Mouse (Mus musculus): ENCODE data around the gene Npas2.

Gene Npas2

DNA sequence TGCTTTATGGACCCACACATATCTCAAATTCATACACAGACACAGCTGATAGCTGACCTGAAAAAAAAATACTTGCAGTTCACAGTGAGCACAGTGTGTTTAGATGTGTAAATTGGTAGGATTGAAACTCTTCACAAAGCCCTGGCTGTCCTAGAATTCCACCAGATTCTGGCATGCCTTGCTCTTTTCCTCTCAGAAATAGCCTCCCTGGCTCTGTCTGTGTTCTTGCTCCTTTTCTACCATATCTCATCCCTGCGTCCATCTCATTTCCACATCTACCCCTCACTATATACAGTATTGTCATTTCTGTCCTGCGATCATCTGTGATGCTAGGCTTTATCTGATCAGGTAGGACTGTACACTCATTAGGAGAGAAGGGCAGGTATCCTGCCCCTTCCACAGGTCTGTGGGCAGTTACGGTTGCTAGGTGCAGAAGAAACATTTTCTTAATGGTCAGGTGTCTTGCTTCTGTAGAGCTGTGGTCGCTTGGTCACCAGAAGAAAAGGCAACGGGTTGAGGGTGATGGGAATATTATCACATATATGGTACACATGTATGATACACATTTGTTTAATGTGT is 180.8 kb downstream of the Npas2 start:
- DNase-seq (ENCODE audit: low spot score in 2 of 2): no peak

GRCm38 (mm10) chr1:39376121-39376520 is 182.6 kb downstream of the Npas2 start:
- DNase-seq (ENCODE audit: low spot score in 2 of 2): no peak

DNA sequence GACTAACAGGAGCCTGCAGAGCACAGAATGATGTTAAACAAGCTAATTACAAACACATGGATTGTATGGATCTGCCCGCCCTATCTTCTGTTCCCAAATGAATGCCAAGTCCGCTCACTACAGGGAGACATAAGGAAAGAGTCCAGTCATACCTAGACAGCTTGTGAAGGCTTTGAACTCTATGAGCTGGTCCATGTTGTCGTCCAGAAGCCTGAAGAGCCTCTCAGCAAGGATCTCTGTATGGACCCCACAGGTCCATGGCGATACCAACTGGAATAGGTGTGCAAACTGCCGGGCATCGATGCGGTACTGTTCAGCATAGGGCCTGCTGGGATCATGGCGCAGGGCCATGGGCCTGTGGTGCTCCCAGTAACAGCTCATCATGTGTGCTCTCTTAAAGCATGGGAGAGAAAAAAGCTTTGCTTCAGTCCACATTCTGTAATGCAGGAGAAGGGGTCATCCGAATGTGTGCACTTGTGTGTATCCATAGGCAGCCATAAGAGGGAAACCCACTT is 183.3 kb downstream of the Npas2 start:
- no peak for DNase-seq (ENCODE audit: low spot score in 2 of 2)

DNA sequence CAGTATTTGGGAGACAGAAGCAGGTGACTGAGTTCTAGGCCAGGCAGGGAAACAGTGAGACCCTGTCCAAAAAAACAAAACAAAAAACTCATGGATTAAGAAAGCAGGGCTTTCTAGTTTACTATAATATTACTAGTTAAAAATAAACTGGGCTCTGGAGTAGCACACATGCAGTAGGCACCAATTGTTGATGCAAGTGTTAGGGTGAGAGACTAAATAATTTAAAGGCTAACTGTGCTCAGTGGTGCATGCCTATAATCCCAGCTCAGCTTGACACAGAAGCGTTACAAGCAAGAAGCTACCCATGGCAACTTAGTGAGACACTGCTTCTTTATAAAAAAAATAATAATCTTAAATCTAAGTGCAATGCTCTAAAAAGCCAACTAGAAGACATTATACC is 185.0 kb downstream of the Npas2 start:
- no peak for DNase-seq (ENCODE audit: low spot score in 2 of 2)

GRCm38 (mm10) chr1:39379021-39379420 is 185.5 kb downstream of the Npas2 start:
- DNase-seq (ENCODE audit: low spot score in 2 of 2): no peak

DNA sequence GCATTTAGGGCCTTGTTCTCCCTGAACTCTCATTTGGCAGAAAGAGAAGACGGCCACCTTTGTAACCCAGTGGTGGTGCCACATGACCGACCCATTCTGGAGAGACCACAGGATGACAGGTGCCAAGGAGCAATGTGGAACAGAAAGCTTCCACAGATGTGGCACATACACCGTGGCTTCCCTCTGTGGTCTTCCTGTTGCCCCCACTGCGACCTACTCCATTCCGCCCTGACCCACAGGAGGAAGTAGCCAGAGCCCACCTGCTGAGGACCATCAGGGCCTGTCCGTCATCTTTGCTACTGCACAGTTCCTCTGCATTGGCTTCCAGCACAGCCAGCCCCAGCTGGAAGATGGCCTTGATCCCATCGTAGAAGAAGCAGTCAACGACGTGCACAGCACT is 187.5 kb downstream of the Npas2 start:
- DNase-seq (ENCODE audit: low spot score in 2 of 2): no peak

- DNase-seq (ENCODE audit: low spot score in 2 of 2): no peak
These were observed 191.4 kb downstream of the Npas2 start for GRCm38 (mm10) chr1:39384914-39385313.

GRCm38 (mm10) chr1:39386456-39386855 is 192.9 kb downstream of the Npas2 start:
- no peak for DNase-seq (ENCODE audit: low spot score in 2 of 2)

DNA sequence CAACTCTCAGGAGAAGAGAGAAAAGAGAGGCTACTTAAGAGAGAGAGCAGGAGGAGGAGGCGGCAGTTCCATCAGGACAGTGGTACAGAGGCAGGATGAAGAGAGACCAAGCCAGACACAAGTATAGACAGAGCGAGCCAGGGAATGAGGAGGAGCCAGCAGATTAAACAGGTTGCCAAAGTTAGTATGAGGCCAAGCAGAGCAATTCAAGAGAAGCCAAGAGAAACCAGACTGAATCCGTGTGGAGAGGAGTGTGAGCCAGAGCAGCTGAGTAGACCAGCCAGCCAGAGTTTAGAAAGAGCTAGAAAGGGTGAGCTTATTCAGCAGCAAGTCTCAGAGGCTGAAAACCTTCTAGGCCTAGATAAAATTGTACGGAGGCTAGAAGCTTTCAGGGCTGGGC is 194.0 kb downstream of the Npas2 start:
- DNase-seq (ENCODE audit: low spot score in 2 of 2): no peak

DNA sequence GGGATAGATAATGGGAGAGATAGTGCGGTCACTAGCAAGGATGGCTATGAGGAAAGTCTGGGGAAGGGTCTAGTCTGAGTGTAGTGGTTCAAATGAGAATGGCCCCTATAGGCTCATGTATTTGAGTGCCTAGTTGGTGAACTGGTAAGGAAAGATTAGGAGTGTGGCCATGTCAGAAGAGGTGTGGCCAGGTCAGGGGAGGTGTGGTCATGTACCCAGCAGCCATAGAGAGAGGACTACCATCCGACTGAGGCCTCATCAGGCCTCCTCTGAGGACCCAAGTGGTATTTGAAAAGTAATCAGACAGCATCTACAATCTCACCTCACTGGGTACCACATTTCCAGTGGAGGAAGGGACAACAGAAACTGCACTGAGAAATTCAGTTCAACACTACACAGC is 194.6 kb downstream of the Npas2 start:
- no peak for DNase-seq (ENCODE audit: low spot score in 2 of 2)

DNA sequence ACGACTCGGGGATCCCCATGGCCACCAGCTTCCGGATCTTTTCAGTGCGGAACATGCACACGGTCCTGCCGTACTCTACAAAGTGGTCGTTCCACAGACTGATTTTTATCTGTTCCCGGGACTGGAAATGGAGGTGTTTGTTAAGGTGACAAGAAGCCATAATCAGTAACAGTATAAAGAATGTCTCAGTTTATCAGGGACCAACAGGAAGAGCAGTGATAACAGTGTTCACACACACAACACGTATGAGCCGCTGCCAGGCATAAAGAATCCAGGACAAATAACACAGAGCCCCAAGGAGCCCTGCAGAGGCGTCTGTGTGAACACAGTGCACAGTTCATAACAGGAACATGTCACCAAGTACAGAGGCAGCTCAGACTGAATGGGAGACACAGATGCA is 195.8 kb downstream of the Npas2 start:
- no peak for DNase-seq (ENCODE audit: low spot score in 2 of 2)

- no peak for DNase-seq (ENCODE audit: low spot score in 2 of 2)
These were observed 198.1 kb downstream of the Npas2 start for GRCm38 (mm10) chr1:39391652-39392051.

DNA sequence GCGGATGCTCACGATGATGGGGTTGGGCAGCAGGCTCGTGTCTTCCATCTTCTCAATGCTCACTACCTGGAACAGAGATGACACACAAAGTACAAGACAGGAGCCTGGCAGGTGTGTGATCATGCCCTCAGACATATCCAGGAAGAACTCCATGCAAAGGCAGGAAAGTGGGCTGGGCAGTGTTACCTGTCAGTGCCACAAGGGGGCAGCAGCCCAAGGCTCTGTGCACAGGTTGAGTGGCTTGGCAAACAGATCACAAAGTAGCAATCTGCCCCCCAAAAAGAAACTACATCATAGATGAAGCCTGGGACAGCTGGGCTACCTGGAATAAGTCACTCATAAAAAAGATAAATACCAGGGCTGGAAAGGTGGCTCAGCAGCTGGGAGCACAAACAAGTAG is 198.7 kb downstream of the Npas2 start:
- DNase-seq (ENCODE audit: low spot score in 2 of 2): peak; percentile 72 to 86

- DNase-seq (ENCODE audit: low spot score in 2 of 2): no peak
These were observed 199.8 kb downstream of the Npas2 start for GRCm38 (mm10) chr1:39393217-39393867.

- DNase-seq (ENCODE audit: low spot score in 2 of 2): no peak
These were observed 200.6 kb downstream of the Npas2 start for GRCm38 (mm10) chr1:39394096-39394495.

- DNase-seq (ENCODE audit: low spot score in 2 of 2): no peak
These were observed 201.1 kb downstream of the Npas2 start for GRCm38 (mm10) chr1:39394650-39395049.

GRCm38 (mm10) chr1:39396347-39396746 is 202.8 kb downstream of the Npas2 start:
- no peak for DNase-seq (ENCODE audit: low spot score in 2 of 2)

- no peak for DNase-seq (ENCODE audit: low spot score in 2 of 2)
These were observed 204.8 kb downstream of the Npas2 start for GRCm38 (mm10) chr1:39398284-39398683.

DNA sequence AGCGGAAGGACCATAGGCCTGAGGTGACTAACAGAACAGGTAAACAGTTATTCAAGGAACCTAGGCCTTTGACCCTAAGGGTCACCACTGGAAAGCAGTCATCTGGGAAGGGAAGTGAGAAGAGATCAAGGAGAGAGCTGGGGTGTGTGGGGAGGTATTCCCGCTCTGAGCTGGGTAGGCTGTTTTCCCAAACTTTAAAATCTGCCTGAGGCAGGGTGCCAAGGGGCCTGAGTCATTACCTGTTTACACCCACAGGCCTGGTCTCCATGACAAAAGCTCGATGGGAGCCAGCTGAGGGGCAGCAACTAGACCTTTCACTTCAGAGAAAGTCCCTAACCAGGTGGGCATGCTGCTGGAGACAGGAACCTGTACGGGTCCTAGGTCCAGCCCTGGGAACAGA is 205.7 kb downstream of the Npas2 start:
- DNase-seq (ENCODE audit: low spot score in 2 of 2): no peak

DNA sequence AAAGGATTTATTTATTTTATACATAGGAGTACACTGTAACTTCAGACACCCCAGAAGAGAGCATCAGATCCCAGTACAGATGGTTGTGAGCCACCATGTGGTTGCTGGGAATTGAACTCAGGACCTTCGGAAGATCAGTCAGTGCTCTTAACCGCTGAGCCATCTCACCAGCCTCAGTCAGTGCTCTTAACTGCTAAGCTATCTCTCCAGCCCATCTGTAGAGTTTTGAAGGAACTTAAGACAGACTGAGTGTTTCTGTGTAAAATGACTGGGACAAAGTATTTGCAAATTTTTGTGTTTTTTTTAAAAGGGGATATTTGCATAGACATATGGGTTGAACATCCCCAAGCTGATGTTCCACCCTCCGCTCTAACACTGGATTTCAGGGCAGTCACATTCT is 206.6 kb downstream of the Npas2 start:
- no peak for DNase-seq (ENCODE audit: low spot score in 2 of 2)

GRCm38 (mm10) chr1:39407108-39407507 is 213.6 kb downstream of the Npas2 start:
- DNase-seq (ENCODE audit: low spot score in 2 of 2): no peak

DNA sequence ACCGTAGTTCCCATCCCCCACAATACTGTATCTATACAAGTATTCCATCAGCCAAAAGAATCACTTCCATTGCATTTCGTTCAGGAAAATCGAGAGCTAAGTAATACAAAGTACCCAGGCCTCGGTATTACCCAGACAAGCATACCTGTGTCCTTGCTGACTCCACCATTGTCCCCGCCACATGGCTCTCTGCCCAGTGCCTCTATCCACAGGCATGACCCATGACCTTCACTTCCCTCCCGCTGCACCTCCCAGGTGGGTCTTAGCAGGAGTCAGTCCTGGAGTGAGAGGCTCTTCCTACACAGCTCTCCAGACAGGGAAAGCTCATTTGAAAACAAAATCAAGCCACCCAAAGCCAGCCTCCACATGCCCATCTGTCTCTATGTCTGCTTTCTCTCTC is 214.6 kb downstream of the Npas2 start:
- DNase-seq (ENCODE audit: low spot score in 2 of 2): no peak

DNA sequence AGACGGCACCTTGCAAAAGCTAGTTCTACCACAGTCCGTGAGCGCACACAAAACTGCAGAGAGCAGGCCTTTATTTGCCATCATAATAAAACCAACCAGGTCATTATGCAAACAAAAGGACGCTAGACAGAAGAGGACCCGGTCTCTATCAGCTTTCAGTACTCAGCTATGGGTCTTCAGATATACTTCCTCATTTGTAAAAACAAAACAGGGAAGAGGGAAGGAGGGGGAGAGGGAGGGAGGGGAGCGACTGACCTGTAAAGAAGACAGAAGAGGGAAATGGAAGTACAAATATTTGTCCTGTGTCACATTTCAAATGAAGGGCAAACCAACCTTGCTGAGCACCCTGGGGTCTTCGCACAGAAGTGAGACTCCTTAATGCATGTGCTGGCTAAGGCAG is 215.1 kb downstream of the Npas2 start:
- DNase-seq (ENCODE audit: low spot score in 2 of 2): no peak
